Mouse (Mus musculus) liver, adult 2 months (tissue): ENCODE measurements around the gene Atf2.

Source experiments
- CTCF ChIP-seq: fragments of 200-500 bp; IDR thresholded peaks from 2 replicates; pipeline ENCODE4 v1.5.1; 2011; ENCODE audit warnings: low read depth, low read length, control low read depth
- POLR2A ChIP-seq: fragments of 200-500 bp; IDR thresholded peaks from 2 replicates; pipeline ENCODE4 v1.6.1; 2011; ENCODE audit warnings: low read length, control low read depth; ENCODE audit not compliant: insufficient read depth; ENCODE audit errors: extremely low read depth

DNA sequence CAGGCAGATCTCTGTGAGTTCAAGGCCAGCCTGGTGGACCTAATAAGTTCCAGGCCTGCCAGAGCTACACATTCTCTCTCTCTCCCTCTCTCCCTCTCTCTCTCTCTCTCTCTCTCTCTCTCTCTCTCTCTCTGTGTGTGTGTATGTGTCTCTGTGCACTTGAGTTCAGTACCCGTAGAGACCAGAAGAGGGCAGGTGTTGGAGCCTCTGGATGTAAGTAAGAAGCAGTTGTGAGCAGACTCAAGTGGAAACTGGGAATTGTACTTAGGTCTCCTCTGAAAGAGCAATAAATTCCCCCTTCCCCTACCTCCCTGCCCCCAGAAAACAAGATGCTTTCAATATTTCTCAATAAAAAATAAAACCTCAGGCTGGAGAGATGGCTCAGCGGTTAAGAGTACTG lies 11.1 kb upstream of the Atf2 start:
- TF ChIP-seq CTCF (no peak), POLR2A (no peak)
